Mouse (Mus musculus) layer of hippocampus, adult 2 months (tissue): ENCODE measurements around the gene Sgce. TPM values are rescaled to one million over a fixed set of nuclear protein-coding genes. Genes with fewer than 3 reads are reported as not detected.

Experiments
- DNase-seq, 2 experiments: peaks; one replicate each; pipeline ENCODE4 v3.0.0; 2022; ENCODE audit warnings: low spot score in 2 of 2
- H3K27ac ChIP-seq: fragments of 200-600 bp; 2 replicates; pipeline ENCODE4 v1.8.1; 2022
- H3K4me3 ChIP-seq: fragments of 200-600 bp; 2 replicates; pipeline ENCODE4 v1.8.1; 2022; ENCODE audit warnings: mild to moderate bottlenecking
- CTCF ChIP-seq: fragments of 200-600 bp; conservative IDR thresholded peaks from 2 replicates; pipeline ENCODE4 v1.8.1; 2022; ENCODE audit warnings: antibody characterized with exemption, mild to moderate bottlenecking, moderate library complexity
- total RNA-seq, 2 experiments: library from RNA; stranded (reverse); gene quantifications; 2 replicates each; pipeline ENCODE4 v1.2.3; 2021

The Sgce gene
- total RNA-seq, 2 experiments from 2014 or later, result 32.2 to 34.3 TPM

DNA sequence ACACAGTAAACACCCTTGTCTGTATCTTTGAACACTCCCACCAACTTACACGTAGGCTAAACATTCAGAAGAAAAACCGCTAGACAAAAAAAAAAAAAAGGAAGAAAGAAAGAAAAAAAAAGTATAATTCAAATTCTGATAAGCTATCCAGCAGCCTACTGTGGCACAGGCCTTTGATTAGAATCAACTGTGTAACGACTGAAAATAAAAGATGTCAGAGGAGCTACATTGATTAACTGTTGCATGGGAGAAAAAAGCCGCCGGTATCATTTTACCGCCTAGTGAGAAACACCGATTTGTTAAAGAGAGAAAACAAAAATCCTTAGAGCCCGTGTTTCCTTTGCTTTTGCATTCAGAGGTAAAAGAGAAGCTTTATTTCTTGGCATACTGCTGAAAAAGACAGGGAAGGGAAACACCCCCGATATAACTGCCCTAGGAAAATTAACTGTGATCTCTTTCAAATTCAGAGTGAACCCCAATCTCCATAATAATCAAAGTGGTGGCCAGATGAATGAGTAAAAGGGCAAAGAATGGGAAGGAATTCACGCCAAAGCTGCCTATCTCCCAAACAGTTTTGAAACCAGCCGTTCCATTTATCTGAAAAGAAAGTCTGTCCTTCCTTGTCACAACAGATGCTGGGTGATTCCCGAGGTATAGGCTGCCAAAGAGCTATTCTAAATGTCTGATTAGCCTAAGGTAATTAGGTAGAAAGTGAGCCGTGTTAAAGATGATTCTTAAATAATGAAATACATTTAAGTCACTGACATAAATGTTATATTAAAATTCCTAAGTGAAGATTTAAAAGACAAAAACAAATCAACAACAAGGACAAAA lies 7.3 kb downstream of the Sgce start:
- TF ChIP-seq CTCF, result no peak
- no peak for DNase-seq
- no peak overlapping the region; the same call in 1 of the 2 replicates for H3K4me3 ChIP-seq
- no peak overlapping the region for H3K27ac ChIP-seq

DNA sequence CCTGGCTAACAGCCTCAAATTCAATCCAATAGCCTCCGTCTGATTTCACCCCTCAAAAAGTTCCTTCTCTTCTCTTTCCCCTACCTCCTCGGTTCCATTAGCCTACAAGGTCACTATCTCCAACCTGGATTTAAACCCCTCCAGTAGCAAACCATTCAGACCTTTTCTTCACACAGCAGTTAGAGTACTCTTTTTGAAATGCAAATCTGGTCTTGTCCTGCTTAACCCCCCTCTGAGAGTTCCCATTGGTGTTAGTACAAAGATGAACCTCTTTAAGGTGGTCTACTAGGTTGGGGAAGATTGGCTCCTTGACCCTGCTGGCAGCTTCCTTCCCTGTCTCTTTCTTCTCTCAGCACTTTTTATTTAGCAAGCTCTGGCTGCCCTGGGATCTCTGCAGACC lies 8.3 kb downstream of the Sgce start:
- Histone ChIP-seq H3K4me3 (no peak overlapping the region), H3K27ac (no peak overlapping the region)
- no peak for DNase-seq
- TF ChIP-seq CTCF, result no peak

DNA sequence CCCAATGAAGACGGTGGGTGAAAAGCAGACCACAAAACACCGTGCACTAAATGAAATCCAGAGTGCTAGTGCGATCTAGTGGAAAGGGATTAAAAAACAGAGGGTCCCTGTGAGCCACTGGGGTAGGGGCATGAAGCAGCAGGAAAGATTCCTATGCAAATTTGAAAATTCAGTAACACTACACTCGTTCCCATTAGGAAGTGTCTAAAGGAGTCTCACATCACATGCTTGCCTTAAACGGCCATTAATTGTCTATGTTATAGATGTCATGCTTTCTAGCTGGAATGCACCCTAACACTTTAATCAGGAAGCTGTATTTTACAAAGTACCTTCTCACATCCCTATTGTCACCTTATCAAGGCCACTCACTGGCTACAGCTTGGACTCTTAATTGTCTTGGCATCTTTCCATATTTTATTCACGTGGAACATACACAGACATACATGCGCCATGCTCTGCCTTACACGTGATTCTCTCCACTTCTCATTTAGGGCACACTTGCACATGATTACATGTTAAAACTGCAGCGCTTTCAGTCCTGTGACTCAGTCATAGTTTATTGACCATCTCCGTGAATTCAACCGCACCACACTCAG lies 8.9 kb downstream of the Sgce start:
- H3K4me3 ChIP-seq, result no peak overlapping the region
- H3K27ac ChIP-seq, result no peak overlapping the region
- no peak for DNase-seq
- no peak for TF ChIP-seq CTCF

DNA sequence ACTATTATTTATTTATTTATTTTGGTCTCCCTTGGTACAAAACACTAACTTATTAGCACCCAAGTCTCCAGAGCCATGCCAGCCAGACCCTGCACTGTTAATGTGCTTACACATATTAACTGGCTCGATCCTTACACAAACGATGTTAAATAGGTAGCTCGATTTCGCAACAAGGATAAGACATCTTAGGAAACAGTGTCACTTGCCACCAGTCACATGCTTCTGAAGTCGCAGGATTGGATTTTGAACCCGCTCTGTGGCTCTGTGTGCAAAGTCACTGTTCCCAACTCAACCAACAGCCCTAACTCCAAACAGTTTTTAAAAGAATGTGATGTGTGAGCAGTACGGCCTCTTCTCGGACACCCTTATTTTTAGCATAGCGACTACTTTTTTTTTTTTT lies 10.6 kb downstream of the Sgce start:
- DNase-seq, result no peak
- no peak overlapping the region for H3K4me3 ChIP-seq
- no peak overlapping the region for H3K27ac ChIP-seq
- TF ChIP-seq CTCF, result no peak

DNA sequence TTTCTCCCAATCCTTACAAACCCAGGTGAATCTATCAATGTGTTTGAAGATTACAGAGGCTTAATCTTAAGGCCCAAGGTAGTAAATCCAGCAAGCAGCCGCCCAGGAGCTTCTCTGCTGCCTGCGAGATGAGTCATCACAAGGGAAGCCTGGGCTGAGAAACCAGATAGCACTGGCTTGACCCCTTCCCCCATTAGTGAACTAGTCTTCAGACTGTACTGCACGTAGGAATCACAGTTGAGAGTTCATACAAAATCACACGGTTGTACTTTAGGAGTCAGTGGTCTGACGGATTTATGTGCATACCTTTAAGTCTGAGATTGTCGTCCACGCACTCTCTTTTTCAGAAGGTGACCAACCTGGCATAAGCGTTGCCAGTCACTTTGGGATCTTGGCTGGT lies 13.8 kb downstream of the Sgce start:
- Histone ChIP-seq H3K27ac (no peak overlapping the region), H3K4me3 (no peak overlapping the region)
- no peak for DNase-seq
- TF ChIP-seq CTCF, result no peak

DNA sequence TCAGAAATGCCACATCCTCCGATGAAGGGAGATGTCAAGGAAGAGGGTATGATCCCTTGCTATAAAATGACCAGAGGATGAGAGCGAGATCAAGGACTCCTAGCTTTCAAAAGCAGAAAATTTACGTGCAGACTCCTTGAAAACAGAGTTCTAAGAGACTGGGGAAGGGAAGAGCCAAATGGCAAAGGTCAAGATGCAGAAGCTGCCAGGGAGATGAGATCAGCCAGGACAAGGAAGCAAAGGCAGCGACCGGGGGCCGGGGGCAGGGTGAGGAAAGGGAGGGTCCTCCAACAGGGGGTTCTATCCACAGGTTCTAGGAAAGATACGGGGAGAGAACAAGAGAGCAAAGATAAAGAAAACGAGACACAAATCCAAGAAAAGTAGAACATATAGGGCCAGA lies 15.3 kb downstream of the Sgce start:
- H3K27ac ChIP-seq, result no peak overlapping the region
- DNase-seq, result no peak

DNA sequence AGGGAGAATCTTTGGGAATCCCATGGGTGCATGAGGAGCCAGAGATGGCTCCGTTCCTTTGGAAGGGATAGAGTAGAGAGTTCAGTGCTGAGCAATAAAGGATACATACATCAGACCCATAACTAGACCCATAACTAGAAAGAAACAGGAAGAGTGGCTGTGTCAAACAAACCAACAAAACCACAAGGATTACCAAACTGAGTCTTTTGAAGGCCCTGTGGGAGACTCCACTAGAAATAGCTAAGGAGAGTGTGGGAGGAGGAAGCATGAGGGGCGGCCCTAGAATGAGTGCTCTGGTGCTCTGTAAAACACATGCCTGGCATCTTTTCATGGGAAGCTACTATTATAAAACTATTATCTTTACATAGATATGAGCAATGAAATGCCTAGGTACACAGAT lies 18.7 kb downstream of the Sgce start:
- DNase-seq, result no peak
- Histone ChIP-seq H3K27ac (no peak overlapping the region), H3K4me3 (no peak overlapping the region)
- no peak for TF ChIP-seq CTCF

More for the DNA sequence above, 15.3 kb downstream of the Sgce start:
- TF ChIP-seq CTCF, result no peak
- no peak overlapping the region for H3K4me3 ChIP-seq

DNA sequence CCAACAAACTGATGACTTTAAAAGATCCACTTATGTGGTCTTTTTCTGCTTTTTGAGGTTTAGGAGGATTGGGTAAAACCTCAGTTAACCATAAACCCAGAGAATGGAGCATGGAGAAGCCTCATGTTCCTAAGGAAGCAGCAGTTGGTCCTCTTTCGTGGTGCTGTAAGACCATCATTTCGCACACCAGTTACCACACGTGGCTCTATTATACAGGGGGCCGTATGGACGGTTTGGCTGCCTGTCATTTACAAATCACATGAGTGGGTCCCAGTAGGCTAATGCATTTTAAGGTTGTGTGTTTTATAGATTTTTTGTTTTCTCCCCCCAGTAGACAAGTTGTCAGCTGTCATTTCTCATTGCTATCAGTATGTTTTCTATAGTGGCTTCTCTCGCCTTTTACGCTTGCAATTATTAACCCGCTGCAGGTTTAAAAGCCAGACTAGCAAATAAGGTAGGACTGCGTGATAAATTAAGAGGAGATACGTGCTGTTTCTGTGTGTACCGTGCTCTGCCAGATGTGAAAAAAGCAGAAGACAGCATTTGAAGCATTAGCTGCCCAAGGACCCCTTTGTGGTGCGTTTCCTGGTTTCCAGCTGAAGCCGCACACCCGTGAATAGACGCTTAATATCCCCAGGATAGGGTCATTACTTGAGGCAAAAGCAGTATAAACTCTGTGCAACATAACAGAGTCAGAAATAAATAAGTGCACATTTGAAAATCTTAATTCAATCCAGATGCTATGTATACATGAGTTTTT lies 22.8 kb downstream of the Sgce start:
- DNase-seq, result no peak
- Histone ChIP-seq H3K4me3 (no peak overlapping the region), H3K27ac (no peak overlapping the region)
- TF ChIP-seq CTCF, result no peak

DNA sequence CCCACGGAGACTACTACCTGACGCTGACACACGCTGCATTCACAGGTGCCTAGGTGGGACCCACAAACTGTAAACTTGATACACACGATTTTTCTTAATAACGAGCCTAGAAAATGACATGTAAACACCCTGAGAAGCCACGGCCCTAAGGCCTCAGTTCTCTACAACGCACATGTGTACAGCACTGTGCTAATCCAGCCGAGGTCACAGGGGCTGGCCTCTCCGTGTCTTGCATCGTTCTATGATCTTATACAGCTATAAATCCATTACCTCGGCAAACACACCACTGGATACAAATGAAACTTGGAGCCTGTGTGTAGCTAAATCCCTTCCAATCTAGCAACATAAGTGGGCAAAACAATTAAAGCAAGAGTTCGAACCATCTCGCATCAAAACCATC lies 24.3 kb downstream of the Sgce start:
- no peak for TF ChIP-seq CTCF
- Histone ChIP-seq H3K27ac (no peak overlapping the region), H3K4me3 (no peak overlapping the region)
- DNase-seq, result no peak

DNA sequence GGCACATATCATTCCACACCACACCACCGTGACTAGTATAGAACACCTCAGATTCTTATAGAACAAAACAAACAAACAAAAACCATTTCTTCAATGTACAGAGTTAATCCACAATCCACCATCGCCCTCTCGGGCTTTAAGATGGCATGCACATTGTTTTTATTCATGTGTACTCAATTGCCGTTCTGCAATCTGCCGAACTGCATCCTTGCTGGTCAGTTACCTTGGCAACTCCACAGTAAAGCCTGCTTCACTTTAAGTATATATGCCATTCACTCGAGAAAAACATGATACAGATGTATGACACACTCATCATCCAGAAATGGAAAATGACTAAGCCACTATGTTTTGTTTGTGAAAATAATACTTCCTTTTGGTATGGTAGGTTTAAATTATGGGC lies 24.9 kb downstream of the Sgce start:
- DNase-seq, result no peak
- H3K4me3 ChIP-seq, result no peak overlapping the region

DNA sequence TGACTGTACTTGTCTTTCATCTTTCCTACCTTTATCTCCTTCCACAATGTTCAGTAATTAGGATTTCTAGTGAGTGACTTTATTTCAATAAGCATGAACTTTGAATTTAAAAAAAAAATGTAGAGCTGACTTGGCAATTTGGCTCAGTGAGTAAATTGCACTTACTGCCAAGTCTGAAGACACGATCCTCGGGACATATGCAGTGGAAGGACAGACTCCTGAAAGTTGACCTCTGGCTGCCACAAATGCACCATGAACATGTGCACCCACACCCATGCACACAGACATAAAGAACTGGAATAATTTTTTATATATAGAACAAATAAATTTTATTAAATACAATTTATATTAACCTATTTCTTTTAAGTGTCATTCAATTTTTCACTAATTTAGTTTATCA lies 29.7 kb downstream of the Sgce start:
- Histone ChIP-seq H3K27ac (no peak overlapping the region), H3K4me3 (no peak overlapping the region)
- no peak for DNase-seq
- TF ChIP-seq CTCF, result no peak

More for the DNA sequence above, 24.9 kb downstream of the Sgce start:
- H3K27ac ChIP-seq, result no peak overlapping the region
- no peak for TF ChIP-seq CTCF

DNA sequence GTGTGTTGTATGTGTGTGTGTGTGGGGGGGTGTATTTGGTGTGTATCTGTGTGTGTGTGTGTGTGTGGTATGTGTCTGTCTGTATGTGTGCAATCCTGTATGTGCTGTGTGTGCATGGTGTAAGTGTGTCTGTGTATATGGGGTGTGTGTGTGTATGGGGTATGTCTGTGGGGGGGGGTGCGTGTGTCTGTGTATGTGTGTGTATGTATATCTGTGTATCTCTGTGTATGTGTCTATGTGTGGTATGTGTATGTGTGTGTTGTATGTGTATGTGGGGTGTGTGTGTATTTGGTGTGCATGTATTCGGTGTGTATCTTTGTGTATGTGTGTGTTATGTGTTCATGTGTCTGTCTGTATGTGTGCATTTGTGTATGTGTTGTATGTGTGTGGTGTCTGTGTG lies 30.8 kb downstream of the Sgce start:
- no peak for DNase-seq
- H3K27ac ChIP-seq, result no peak overlapping the region
- H3K4me3 ChIP-seq, result no peak overlapping the region
- no peak for TF ChIP-seq CTCF

DNA sequence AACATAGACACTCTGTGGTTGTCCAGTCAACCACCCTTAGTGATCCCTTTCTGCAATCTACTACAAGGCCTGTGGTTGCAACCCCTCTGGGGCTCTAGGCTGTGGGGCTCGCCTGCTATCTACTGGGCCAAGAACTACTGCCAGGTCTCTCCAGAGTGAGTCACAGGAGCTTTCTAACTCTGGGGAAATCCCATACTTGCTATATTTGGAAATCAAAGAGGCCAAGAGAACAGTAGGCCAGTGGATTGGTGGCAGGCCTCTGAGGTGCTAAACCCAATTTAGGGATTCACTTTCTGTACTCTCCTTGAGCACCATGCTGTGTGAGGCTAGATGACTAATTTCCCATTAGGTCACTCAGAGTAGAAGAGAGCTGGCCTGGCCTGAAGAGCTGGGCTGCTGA lies 38.0 kb downstream of the Sgce start:
- no peak for TF ChIP-seq CTCF
- no peak for DNase-seq
- Histone ChIP-seq H3K4me3 (no peak overlapping the region), H3K27ac (no peak overlapping the region)
